Mouse (Mus musculus): ENCODE results near the gene Kremen2. TPM values are rescaled to one million over a fixed set of nuclear protein-coding genes. Genes with fewer than 3 reads are reported as not detected.

Gene Kremen2
- polyA plus RNA-seq, 1 experiment from 2014 or later = 2.9 TPM

GRCm38 (mm10) chr17:23694491-23694890, 51.1 kb downstream of the Kremen2 start:
- Histone ChIP-seq H3K27ac (ENCODE audit: low read depth, low read length) (peak overlapping the region; percentile 1; the same call in 1 of the 2 replicates), H3K27me3 (ENCODE audit: control insufficient read depth, insufficient read depth, low read length) (peaks cover 12% of the 10 kb centered on the region), H3K9me3 (ENCODE audit: control insufficient read depth, low read length) (no peaks in the 10 kb centered on the region), H3K4me1 (ENCODE audit: control insufficient read depth, insufficient read depth, low read length) (peaks cover 13% of the 10 kb centered on the region), H3K4me3 (ENCODE audit: low read length) (no peak overlapping the region), H3K36me3 (ENCODE audit: control insufficient read depth, insufficient read depth, low read length) (no peaks in the 10 kb centered on the region), H3K4me2 (replicated peaks; ENCODE audit: low read depth, low read length) (no peak overlapping the region), H3K9ac (ENCODE audit: low read depth, low read length) (no peak overlapping the region)
- no peak for ATAC-seq (ENCODE audit: low FRiP score, low TSS enrichment)
- WGBS = 32% methylated on average over 1 of the region's 1 CpGs

Other genes with a start within 250 kb of the Kremen2 start
- 19.5 and 24.9 TPM in 2 replicates for gene Zfp213, start 181.6 kb downstream of the Kremen2 start, polyA plus RNA-seq (2014; fragmentation: Nextera tagmentation; extraction: Ambion mirVana)
- 15.3 and 19.1 TPM in 2 replicates for gene Zfp13, start 146.3 kb downstream of the Kremen2 start, polyA plus RNA-seq (2014; fragmentation: Nextera tagmentation; extraction: Ambion mirVana)
- gene Zscan10, start 145.0 kb downstream of the Kremen2 start, polyA plus RNA-seq (2014; fragmentation: Nextera tagmentation; extraction: Ambion mirVana) = 0.29 and 0.45 TPM in 2 replicates
- 0.46 and 1.3 TPM in 2 replicates for gene Mmp25, start 100.6 kb downstream of the Kremen2 start, polyA plus RNA-seq (2014; fragmentation: Nextera tagmentation; extraction: Ambion mirVana)
- gene Bicdl2, start 85.3 kb downstream of the Kremen2 start, polyA plus RNA-seq (2014; fragmentation: Nextera tagmentation; extraction: Ambion mirVana) = 0.76 and 1.2 TPM in 2 replicates
- 61.9 and 83.8 TPM in 2 replicates for gene Hcfc1r1, start 72.2 kb downstream of the Kremen2 start, polyA plus RNA-seq (2014; fragmentation: Nextera tagmentation; extraction: Ambion mirVana)
- gene Thoc6, start 72.0 kb downstream of the Kremen2 start, polyA plus RNA-seq (2014; fragmentation: Nextera tagmentation; extraction: Ambion mirVana) = 53.0 and 62.9 TPM in 2 replicates
- 14.5 and 16.4 TPM in 2 replicates for gene Tnfrsf12a, start 68.4 kb downstream of the Kremen2 start, polyA plus RNA-seq (2014; fragmentation: Nextera tagmentation; extraction: Ambion mirVana)
- 153 and 181 TPM in 2 replicates for gene Cldn6, start 66.6 kb downstream of the Kremen2 start, polyA plus RNA-seq (2014; fragmentation: Nextera tagmentation; extraction: Ambion mirVana)
- gene Cldn9, start 61.8 kb downstream of the Kremen2 start, polyA plus RNA-seq (2014; fragmentation: Nextera tagmentation; extraction: Ambion mirVana) = 63.7 and 65.5 TPM in 2 replicates
- gene 1520401A03Rik, start 23.1 kb downstream of the Kremen2 start, polyA plus RNA-seq (2014; fragmentation: Nextera tagmentation; extraction: Ambion mirVana) = 0.15 and 0.16 TPM in 2 replicates
- 41.6 and 56.4 TPM in 2 replicates for gene Pkmyt1, start 19.5 kb downstream of the Kremen2 start, polyA plus RNA-seq (2014; fragmentation: Nextera tagmentation; extraction: Ambion mirVana)
- gene Paqr4, start 5.0 kb downstream of the Kremen2 start, polyA plus RNA-seq (2014; fragmentation: Nextera tagmentation; extraction: Ambion mirVana) = 14.7 and 17.6 TPM in 2 replicates
- 73.0 and 91.7 TPM in 2 replicates for gene Flywch1, start 25.8 kb upstream of the Kremen2 start, polyA plus RNA-seq (2014; fragmentation: Nextera tagmentation; extraction: Ambion mirVana)
- gene Flywch2, start 40.2 kb upstream of the Kremen2 start, polyA plus RNA-seq (2014; fragmentation: Nextera tagmentation; extraction: Ambion mirVana) = 40.7 and 43.7 TPM in 2 replicates
- gene Srrm2, start 44.7 kb upstream of the Kremen2 start, polyA plus RNA-seq (2014; fragmentation: Nextera tagmentation; extraction: Ambion mirVana) = 560 and 567 TPM in 2 replicates
- gene Elob, start 83.3 kb upstream of the Kremen2 start, polyA plus RNA-seq (2014; fragmentation: Nextera tagmentation; extraction: Ambion mirVana) = 982 and 1,429 TPM in 2 replicates
- 0.26 and 0.41 TPM in 2 replicates for gene Prss33, start 90.2 kb upstream of the Kremen2 start, polyA plus RNA-seq (2014; fragmentation: Nextera tagmentation; extraction: Ambion mirVana)
- gene Prss32, start 98.0 kb upstream of the Kremen2 start, polyA plus RNA-seq (2014; fragmentation: Nextera tagmentation; extraction: Ambion mirVana) = 0.14 TPM in 1 of 2 replicates, not detected in the other
- gene Prss41, start 98.3 kb upstream of the Kremen2 start, polyA plus RNA-seq (2014; fragmentation: Nextera tagmentation; extraction: Ambion mirVana) = 3.1 and 3.9 TPM in 2 replicates
- gene Prss21, start 122.2 kb upstream of the Kremen2 start, polyA plus RNA-seq (2014; fragmentation: Nextera tagmentation; extraction: Ambion mirVana) = not detected in 2 replicates
- gene Dcpp1, start 135.0 kb upstream of the Kremen2 start, polyA plus RNA-seq (2014; fragmentation: Nextera tagmentation; extraction: Ambion mirVana) = not detected in 2 replicates
- not detected in 2 replicates for gene Dcpp2, start 135.0 kb upstream of the Kremen2 start, polyA plus RNA-seq (2014; fragmentation: Nextera tagmentation; extraction: Ambion mirVana)
- not detected in 2 replicates for gene Dcpp3, start 171.6 kb upstream of the Kremen2 start, polyA plus RNA-seq (2014; fragmentation: Nextera tagmentation; extraction: Ambion mirVana)
- not detected in 2 replicates for gene Sbp, start 195.8 kb upstream of the Kremen2 start, polyA plus RNA-seq (2014; fragmentation: Nextera tagmentation; extraction: Ambion mirVana)
- not detected in 2 replicates for gene Sbpl, start 209.4 kb upstream of the Kremen2 start, polyA plus RNA-seq (2014; fragmentation: Nextera tagmentation; extraction: Ambion mirVana)
- 0.26 and 0.30 TPM in 2 replicates for gene Prss30, start 234.7 kb upstream of the Kremen2 start, polyA plus RNA-seq (2014; fragmentation: Nextera tagmentation; extraction: Ambion mirVana)